Mouse (Mus musculus) A20 (cell line): Measurements from ENCODE around the gene Atp12a.

Experiments
- DNase-seq: peaks from one replicate; pipeline ENCODE4 v3.0.0-alpha.2; 2011; ENCODE audit warnings: low read depth, low spot score

Atp12a gene

DNA sequence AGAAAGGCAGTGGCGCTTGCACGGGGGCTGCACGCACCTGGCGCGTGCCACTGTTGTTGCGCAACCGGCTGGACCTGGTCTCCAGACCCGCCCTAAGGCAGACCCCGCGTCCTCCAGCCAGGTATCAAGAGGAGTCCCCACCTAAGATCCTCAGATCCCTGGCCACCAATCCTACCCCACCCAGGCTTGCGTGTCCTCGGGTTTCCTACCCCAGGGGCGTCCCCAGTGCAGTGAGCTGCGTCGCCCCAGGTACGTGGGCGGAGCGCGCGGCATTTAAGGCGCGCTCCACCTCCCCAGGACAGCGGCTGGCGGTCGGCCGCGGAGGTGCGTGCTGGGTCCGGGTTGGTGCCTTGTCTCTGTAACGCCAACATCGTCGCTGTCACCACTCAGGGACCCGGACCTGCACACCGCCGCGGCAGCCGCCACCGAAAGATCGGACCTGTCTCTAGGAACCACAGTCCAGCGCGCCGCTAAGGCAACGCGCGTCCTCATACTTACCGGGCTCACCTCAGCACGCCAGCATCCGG, at the start of gene Atp12a:
TSS of gene Atp12a (plus strand) at position 358 of the 527 bp plus-strand sequence.
- DNase-seq, result no peak

- no peak for DNase-seq
Observed at GRCm38 (mm10) chr14:56315519-56315918, 49.3 kb upstream of the Atp12a start.

DNA sequence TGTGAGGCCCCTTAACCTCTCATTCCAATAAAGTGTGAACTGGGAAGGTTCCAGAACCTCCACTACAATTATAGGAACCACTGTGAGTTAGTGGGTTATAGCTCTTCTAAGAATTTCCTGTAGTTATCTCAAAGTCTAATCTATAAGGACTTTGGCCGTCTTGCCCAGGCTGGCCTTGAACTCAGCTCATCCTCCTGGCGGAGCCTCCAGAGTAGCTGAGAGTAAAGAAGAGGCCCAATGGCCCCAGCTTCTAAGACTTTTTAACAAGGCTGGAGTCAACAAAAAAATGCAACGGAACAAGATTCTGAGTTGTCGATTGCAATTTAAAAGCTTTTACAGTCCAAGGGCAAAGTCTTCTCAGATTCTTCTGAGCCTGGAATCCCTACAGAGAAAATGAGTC, 48.5 kb upstream of the Atp12a start:
- no peak for DNase-seq

GRCm38 (mm10) chr14:56322982-56323381, 41.9 kb upstream of the Atp12a start:
- no peak for DNase-seq

DNA sequence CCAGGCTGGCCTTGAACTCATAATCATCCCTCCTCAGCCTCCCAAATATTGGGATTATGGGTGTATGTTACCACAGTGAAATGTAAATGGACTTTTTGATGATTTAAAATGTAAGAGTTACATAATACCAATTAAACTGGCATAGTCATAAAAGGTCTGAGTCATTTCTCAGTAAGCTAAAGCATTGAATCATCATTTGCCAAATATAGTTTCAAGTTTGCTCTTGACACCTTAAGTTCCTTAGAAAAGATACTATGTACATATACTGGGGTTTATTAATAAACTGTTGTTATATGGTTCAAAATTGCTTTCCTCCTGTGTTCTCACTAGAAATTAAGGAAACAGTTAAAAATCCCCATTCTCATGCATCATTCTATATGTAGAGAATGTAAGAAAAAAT, 39.8 kb upstream of the Atp12a start:
- no peak for DNase-seq

DNA sequence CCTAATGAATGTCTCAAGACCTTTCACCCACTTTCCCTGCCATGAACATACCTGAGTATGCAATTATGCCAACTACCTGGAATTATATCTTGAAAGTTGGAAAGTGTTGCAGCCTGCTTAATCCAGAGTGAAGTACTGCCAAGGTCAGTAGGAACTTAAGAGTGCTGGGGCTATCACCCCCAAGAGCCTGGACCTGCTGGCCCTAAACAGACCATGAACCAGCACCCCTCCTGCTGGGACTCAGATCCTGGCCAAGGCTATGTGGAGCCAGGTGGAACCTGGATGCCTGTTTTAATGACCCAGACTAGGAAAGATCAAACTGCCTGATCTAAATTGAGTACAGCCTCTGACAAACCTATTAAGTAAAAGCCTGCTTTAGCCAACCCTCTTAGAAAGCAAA, 31.2 kb upstream of the Atp12a start:
- no peak for DNase-seq

DNA sequence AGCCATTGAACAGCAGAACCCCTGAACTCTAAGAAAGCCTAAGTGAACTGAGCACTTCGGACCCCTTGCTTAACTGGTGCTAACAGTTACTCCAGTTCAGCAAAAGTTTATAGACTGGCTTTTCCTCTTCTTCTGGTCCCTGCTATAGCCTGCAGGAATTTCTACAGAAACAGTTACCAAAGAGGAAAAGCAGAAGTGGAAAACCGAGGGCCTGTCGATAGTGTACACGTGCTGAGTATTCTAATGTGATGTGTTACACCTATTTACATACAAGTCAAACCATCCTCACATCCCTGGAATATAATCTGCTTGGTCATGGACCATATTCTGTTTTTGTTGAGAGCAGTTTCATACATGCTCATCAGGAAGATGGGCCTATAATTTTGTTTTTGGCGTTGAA, 30.4 kb upstream of the Atp12a start:
- DNase-seq, result no peak

- DNase-seq, result no peak
Observed at GRCm38 (mm10) chr14:56336032-56336431, 28.8 kb upstream of the Atp12a start.

DNA sequence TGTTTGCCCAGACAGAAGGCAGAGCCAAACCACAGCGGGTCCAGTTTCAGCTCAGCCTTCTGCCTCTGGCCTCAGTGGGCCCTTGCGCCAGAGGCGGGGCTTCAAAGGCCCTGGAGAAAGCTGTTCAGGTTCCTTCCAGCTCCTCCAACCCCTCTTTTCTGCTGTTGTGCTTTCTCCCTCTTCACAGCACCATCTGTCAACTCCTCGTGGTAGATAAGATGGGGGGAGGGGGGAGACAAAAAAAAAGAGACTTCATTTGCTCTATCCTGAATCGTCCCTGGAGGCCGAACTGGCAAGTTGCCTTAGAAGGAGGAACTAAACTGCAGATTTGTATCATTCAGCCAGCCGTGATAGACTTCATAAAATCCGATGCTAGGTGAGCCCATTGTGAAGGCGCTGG, 27.8 kb upstream of the Atp12a start:
- no peak for DNase-seq

DNA sequence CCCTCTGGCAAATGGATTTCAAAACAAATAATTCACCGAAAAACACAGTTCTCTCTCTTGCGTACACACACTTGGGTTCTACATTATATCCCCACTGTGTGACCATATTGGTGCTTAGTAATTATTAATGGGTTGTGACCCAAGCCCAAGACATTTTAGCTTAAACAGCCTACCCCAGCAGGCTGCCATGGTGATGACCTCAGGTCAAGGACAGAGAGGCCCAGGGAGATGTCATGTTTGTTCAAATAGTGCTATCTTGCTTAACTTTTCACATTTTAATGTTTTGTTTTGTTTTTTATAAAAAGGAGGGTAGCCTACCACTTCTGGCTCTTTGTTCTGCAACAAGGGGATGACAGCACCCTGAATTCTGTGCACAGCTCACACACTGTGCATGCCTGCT, 27.2 kb upstream of the Atp12a start:
- DNase-seq, result no peak

DNA sequence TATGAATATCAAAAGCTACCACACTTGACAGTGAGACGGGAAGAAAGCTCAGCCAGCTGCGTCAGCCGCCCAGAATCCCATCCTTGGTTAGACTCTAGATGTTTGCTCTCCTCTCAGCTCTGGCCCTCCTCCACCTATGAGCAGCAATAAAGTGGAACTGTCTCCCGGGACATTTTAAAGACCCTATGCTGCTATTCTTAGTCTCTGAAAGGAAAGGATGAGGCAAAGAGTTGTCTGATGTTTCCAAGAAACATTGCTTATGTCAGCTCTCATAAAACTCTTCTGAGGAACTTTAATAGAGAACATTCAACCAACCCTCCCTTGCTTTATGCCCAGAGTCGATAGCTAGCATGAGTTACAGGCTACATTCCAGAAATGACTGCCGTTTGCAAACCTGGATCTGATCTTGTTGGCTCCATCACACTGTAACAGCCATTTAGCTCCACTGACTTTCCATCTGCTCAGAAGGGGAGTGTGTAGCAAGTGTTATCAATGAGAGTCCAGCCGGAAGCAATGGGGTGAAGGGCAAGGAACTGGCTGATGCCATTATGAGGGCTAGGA, 25.9 kb upstream of the Atp12a start:
- no peak for DNase-seq

GRCm38 (mm10) chr14:56348704-56349103, 16.2 kb upstream of the Atp12a start:
- no peak for DNase-seq

DNA sequence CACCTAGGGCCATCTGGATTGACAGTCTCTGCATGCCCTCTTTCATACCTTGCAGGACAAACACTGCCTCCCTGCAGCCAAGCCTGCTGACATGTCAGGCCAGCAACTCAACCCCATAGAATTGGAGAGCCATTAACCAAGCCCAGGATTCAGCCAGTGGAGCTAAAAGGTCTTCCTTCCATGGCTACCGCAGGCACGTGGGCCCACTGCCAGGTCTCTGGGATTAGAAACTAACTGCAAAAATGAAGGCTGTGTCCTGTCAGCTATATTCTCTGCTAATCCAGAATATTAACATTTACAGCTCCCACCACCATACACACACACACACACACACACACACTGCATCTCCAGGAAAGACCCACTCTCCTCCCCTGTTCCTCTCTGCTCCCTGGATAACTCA, 15.3 kb upstream of the Atp12a start:
- DNase-seq, result no peak

GRCm38 (mm10) chr14:56351959-56352660, 12.8 kb upstream of the Atp12a start:
- peak; percentile 73 for DNase-seq

DNA sequence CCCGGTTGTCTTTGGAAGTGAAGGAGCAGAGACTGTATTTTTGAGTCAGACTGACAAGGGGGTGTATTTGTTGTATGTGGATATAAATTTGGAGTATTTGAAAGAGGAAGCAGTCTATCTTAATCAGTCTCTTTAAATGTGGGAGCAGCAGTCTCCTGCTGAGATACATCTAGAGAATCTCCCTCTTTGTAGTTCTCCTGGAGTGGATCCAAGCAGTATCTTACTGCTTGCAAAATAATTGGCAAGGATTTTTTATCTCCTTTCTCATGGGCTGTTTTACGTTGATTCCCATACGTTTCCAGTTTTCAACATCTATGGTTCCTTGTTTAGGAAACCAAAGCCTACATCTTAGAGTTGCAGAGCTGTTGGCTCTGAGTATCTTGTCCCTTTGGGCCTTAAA, 10.1 kb upstream of the Atp12a start:
- no peak for DNase-seq

DNA sequence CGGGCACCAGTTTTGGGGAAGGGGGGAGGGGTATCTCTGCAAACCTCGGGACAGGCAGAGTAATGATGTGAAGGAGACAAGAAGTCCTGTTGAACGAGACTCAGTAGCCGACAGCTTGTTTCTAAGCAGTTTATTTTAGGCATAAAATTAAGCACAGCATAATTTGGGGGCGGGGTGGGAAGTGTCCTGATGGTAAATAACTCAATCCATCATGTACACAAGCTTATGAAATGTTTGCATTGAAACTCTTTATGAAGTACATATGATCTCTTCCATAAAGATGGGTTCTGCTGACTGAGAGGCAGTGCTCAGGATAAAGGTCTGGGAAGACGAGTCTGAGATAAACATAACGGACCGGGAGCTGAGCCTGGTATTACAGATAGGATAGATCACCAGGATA, 9.5 kb upstream of the Atp12a start:
- no peak for DNase-seq

GRCm38 (mm10) chr14:56356196-56356595, 8.7 kb upstream of the Atp12a start:
- DNase-seq, result no peak

- DNase-seq, result no peak
Observed at GRCm38 (mm10) chr14:56358422-56358821, 6.4 kb upstream of the Atp12a start.

- DNase-seq, result no peak
Observed at GRCm38 (mm10) chr14:56359131-56359530, 5.7 kb upstream of the Atp12a start.

DNA sequence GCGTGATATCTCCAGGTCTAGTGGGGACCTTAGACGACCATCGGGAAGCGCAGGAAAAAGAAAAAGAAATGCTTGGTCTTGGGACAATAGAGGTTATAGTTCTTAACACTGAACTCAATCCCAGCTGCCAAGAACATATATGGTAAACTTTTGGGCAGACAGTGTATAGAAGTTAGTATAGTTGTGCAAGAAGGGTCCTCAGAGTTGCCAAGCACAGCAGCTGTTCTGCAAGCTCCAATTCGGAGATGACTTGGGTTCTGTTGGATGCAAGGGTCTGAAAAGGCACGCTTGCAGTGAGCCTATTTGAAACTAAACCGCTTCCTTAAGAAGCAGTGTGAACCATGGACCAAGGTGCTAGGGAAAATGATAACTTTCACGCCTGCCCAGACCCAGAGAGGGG, 424 bp downstream of the Atp12a start:
- no peak for DNase-seq

DNA sequence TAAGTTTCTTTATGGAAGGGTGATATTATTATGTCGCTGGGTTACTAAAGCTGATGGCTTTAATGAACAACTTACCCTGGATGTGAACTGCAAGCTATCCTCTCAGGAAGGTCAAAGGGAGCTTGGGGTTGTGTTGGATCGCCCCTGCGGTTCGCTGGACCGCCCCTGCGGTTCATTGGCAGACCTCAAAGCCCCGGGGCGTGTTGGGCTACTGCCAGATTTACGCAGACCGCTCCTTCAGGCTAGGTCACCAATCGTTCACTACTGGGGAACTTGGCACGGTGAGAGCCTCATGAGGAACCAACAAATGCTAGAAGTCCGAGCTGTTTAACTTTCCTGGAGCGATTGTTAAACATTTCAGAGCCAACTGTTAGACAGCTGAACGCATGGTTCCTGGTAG, 1.8 kb downstream of the Atp12a start:
- DNase-seq, result no peak

DNA sequence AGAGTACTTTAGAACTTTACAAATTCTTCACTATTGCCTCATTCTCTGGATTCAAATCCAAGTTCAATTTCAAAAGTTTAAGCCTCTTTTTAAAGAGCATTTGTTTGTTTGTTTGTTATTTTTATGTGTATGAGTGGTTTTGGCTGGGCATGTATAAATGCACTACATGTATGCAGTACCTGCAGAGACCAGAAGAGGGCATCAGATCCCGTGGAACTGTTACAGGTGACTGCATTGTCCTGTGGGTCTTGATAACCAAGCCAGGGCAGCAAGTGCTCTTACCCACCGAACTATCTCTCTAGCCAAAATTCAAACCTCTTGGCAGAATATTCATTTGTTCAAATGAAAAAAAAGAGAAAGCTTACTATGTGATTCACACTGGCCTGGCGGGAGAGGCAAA, 4.0 kb downstream of the Atp12a start:
- DNase-seq, result peak; percentile 53

DNA sequence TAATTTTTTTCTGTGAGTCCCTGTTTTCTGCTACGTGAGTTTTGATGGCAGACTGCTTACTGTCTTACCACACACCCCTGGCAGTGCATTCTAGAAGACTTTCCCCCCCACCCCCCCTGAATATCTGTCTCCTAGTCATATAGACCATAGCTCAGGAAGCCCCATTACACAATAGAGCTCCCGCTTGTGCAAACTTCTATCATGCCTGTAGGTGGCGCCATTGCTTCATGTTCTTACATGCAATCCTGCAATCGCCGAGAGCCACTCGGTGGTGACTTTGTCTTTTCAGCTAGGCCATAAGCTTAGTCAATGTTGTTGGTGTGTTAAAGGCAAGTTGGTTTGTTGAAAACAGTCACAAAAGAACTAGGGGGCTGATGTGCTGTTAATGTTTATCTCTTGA, 10.9 kb downstream of the Atp12a start:
- DNase-seq, result peak; percentile 82

GRCm38 (mm10) chr14:56377745-56378144, 12.9 kb downstream of the Atp12a start:
- DNase-seq, result peak; percentile 13
